Mouse (Mus musculus) inflammation-experienced regulatory T-cells (primary cell): ENCODE data around the gene Gm49403. TPM values are rescaled to one million over a fixed set of nuclear protein-coding genes. Genes with fewer than 3 reads are reported as not detected.

Experiments
- polyA plus RNA-seq, 2 experiments: library from polyadenylated mRNA; unstranded; fragments of 100-300 nt; shearing (Covaris generic); gene quantifications; one replicate each; pipeline ENCODE4 v1.2.1; 2017

Gm49403 gene
- polyA plus RNA-seq: not detected

GRCm38 (mm10) chr19:8883616-8884015 lies at the start of gene Gm49403, which contains the start of gene Lbhd1:
Gene Gm49403 (plus strand): TSS chr19:8883930.
Gene Lbhd1 (plus strand): TSS chr19:8883732.

DNA sequence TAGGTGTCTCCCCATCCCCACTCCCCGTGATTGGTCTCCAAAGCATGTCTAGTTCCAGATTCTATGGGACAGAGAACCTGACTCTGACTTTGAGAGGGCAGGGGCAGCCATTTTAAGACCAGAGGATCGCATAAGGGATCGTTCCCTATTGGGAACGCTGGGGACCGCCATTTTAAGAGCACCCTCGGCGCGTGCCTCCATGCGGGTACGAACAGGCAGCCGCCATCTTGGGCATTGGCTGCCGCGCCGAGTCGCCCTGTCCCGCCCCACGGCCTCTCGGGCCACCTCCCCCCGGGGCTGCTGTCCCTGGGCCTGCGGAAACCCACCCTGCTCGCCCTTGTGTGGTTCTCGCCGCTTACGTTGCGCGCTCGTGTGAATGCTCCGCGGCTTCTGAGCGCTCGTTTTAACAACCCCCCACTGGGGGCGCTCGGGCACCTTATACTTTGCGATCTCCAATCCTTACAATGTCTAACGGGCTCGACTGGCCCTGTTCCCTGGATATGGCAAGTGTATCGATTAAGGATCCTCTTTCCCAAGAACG lies 46.4 kb upstream of the Gm49403 start, which contains the start of gene Bscl2:
Bscl2 (plus strand) TSS at position 217 of the 541 bp plus-strand sequence.

GRCm38 (mm10) chr19:8839103-8839907 lies 44.4 kb upstream of the Gm49403 start, which contains the start of gene Gng3:
Gene Gng3 (minus strand): TSS chr19:8839194.

DNA sequence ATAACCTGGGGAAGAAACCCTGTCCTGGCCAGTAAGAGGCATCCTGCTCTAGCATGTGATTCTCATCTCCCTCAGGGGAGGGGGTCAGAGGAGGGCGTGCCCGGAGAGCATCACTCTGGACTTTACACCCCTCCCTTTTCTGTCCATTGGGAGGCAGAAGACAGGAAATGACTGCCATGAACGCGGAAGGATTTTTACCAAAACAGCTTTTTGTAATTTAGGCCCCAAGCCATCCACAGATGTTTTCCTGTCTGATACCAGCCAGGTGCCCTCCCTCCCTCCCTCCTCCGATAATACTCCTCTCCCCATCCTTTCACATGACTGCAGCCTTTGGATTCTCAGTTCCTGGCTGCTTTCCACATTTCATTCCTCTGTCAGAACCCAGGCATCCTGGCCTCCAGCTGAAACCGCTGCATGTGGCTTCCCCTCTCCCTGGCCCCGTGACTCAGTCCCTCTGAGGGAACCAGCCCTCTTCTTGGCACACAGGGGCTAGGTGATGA lies 33.3 kb upstream of the Gm49403 start, which contains the start of gene Lrrn4cl:
Lrrn4cl (plus strand) TSS at position 367 of the 500 bp plus-strand sequence.

DNA sequence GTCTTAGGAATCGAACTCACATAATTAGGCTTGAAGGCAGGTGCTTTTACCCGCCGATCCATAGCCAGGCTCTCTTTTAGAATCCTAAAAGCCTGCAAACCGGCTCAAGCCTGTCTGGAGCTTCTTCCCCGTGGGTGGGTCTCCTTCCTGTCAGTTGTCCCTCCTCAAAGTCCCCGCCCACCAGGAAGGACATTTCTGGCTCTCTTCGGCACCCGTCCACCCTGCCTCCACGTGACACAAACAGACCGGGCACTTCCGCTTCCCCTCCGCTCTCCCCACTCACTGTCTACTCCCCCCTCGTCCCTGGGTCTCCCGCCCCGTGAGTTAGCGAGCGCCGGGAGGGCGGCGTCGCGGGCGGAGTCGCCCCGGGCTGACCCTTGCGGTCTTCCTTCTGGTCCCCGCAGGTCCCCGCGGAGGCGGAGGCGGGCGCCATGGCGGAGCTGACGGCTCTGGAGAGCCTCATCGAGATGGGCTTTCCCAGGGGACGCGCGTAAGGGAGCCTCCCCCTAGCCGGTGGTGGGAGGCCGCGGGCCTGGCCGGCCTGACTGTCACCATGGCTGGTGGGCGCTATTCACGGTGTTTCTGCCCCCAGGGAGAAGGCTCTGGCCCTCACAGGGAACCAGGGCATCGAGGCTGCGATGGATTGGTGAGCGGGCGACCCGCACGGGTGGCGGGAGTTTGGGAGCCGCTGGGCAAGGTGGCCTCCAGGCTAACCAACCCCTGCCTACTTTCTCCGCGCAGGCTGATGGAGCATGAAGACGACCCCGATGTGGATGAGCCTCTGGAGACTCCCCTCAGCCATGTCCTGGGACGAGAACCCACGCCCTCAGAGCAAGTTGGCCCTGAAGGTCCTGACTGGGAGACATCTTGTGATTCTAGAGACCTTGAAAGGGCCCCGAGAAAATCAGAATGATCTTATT lies 12.2 kb upstream of the Gm49403 start, which contains the start of gene Ubxn1:
Ubxn1 (plus strand) TSS at position 230 of the 920 bp plus-strand sequence.

GRCm38 (mm10) chr19:8880311-8881033 lies 3.3 kb upstream of the Gm49403 start, which contains the start of gene Uqcc3:
Gene Uqcc3 (minus strand): TSS chr19:8880923.

GRCm38 (mm10) chr19:8888511-8889385 lies 5.0 kb downstream of the Gm49403 start, which contains the start of the genes 1810009A15Rik and Gm49416:
Gene 1810009A15Rik (plus strand): TSS chr19:8888853.
Gene Gm49416 (plus strand): TSS chr19:8888926.

GRCm38 (mm10) chr19:8892829-8893766 lies 9.4 kb downstream of the Gm49403 start, which contains the start of gene Ints5:
Gene Ints5 (plus strand): TSS chr19:8893005.

GRCm38 (mm10) chr19:8897865-8898495 lies 14.2 kb downstream of the Gm49403 start, which contains the start of gene Ganab:
Gene Ganab (plus strand): TSS chr19:8898071.

DNA sequence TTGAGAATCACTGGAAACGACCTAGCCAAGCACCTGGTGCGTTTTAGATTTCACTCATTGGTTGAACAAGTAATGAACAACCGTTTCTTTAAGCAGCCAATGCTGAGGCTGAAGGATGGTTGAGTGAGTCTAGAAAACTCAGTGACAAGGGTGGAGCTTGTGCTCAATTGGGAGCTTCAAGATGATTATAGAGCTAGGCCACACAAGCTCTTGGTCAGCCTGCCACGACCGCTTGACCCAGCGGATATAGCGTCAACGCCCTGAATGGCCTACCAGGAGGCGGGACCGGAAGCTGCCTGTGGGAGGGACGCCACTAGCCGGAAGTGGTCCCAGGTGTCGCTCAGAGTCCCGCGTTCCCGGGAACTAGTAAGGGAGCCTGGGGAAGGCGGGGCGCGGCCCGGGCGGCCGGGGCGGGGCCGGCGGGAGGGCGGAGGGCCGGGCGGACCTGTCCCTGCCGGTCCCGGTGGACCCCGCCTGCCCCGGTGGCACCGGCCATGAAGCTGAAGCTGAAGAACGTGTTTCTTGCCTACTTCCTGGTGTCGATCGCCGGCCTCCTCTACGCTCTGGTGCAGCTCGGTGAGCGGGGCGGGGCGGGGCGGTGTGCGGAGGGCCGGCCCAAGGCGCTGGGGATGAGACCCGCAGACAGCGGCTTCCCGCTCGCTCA lies 36.5 kb downstream of the Gm49403 start, which contains the start of gene B3gat3:
B3gat3 (plus strand) TSS at position 302 of the 664 bp plus-strand sequence.

GRCm38 (mm10) chr19:8929224-8930088 lies 45.7 kb downstream of the Gm49403 start, which contains the start of the genes Rom1 and Eml3:
Gene Rom1 (minus strand): TSS chr19:8929356.
Gene Eml3 (plus strand): TSS chr19:8929552.

Other genes starting within 250 kb of the Gm49403 start
- gene Chrm1, start 220.1 kb upstream of the Gm49403 start, polyA plus RNA-seq: under 1 TPM; 0.07 to 0.15 TPM
- gene Slc3a2, start 160.6 kb upstream of the Gm49403 start, polyA plus RNA-seq: 100 to 1,000 TPM; 155 to 158 TPM
- gene Wdr74, start 148.1 kb upstream of the Gm49403 start, polyA plus RNA-seq: 10 to 100 TPM; 67.5 to 85.9 TPM
- under 1 TPM in 1 of 2 experiments, not detected in 1; 0.60 TPM for gene 1700092M07Rik, start 143.2 kb upstream of the Gm49403 start, polyA plus RNA-seq
- 100 to 1,000 TPM; 143 to 155 TPM for gene Stx5a, start 142.5 kb upstream of the Gm49403 start, polyA plus RNA-seq
- 100 to 1,000 TPM; 255 to 317 TPM for gene Nxf1, start 126.9 kb upstream of the Gm49403 start, polyA plus RNA-seq
- 10 to 100 TPM; 88.2 to 88.6 TPM for gene Tmem223, start 112.9 kb upstream of the Gm49403 start, polyA plus RNA-seq
- 100 to 1,000 TPM; 159 to 171 TPM for gene Tmem179b, start 109.5 kb upstream of the Gm49403 start, polyA plus RNA-seq
- gene Taf6l, start 97.5 kb upstream of the Gm49403 start, polyA plus RNA-seq: 10 to 100 TPM; 13.3 to 16.6 TPM
- 100 to 1,000 TPM; 140 to 144 TPM for gene Polr2g, start 85.4 kb upstream of the Gm49403 start, polyA plus RNA-seq
- 1 to 10 TPM; 2.7 to 4.7 TPM for gene Zbtb3, start 81.4 kb upstream of the Gm49403 start, polyA plus RNA-seq
- gene Ttc9c, start 64.6 kb upstream of the Gm49403 start, polyA plus RNA-seq: 10 to 100 TPM; 41.8 to 55.6 TPM
- 10 to 100 TPM in 1 of 2 experiments, 1 to 10 TPM in 1; 8.6 to 15.5 TPM for gene Hnrnpul2, start 63.9 kb upstream of the Gm49403 start, polyA plus RNA-seq
- not detected for gene AC129217.1, start 54.2 kb upstream of the Gm49403 start, polyA plus RNA-seq
- gene Bscl2, start 46.5 kb upstream of the Gm49403 start, polyA plus RNA-seq: 10 to 100 TPM; 87.2 to 89.9 TPM
- under 1 TPM; 0.29 to 0.80 TPM for gene Gng3, start 44.7 kb upstream of the Gm49403 start, polyA plus RNA-seq
- gene Lrrn4cl, start 33.2 kb upstream of the Gm49403 start, polyA plus RNA-seq: 1 to 10 TPM in 1 of 2 experiments, not detected in 1; 1.2 TPM
- 100 to 1,000 TPM; 145 to 156 TPM for gene Ubxn1, start 12.4 kb upstream of the Gm49403 start, polyA plus RNA-seq
- gene Uqcc3, start 3.0 kb upstream of the Gm49403 start, polyA plus RNA-seq: 10 to 100 TPM; 71.1 to 77.2 TPM
- gene Lbhd1, start 198 bp upstream of the Gm49403 start, polyA plus RNA-seq: 100 to 1,000 TPM in 1 of 2 experiments, 10 to 100 TPM in 1; 99.3 to 105 TPM
- gene 1810009A15Rik, start 4.9 kb downstream of the Gm49403 start, polyA plus RNA-seq: 10 to 100 TPM; 39.7 to 55.4 TPM
- gene Gm49416, start 5.0 kb downstream of the Gm49403 start, polyA plus RNA-seq: not detected
- 10 to 100 TPM; 35.8 to 44.9 TPM for gene Ints5, start 9.1 kb downstream of the Gm49403 start, polyA plus RNA-seq
- gene Ganab, start 14.1 kb downstream of the Gm49403 start, polyA plus RNA-seq: 100 to 1,000 TPM; 108 to 118 TPM
- gene B3gat3, start 36.4 kb downstream of the Gm49403 start, polyA plus RNA-seq: 10 to 100 TPM; 52.1 to 63.5 TPM
- 10 to 100 TPM; 10.2 to 16.3 TPM for gene Rom1, start 45.4 kb downstream of the Gm49403 start, polyA plus RNA-seq
- gene Eml3, start 45.6 kb downstream of the Gm49403 start, polyA plus RNA-seq: 100 to 1,000 TPM in 1 of 2 experiments, 10 to 100 TPM in 1; 77.4 to 100 TPM
- gene Mta2, start 57.9 kb downstream of the Gm49403 start, polyA plus RNA-seq: 100 to 1,000 TPM; 231 to 276 TPM
- 10 to 100 TPM; 37.6 to 40.5 TPM for gene Tut1, start 69.9 kb downstream of the Gm49403 start, polyA plus RNA-seq
- 100 to 1,000 TPM; 264 to 300 TPM for gene Eef1g, start 83.1 kb downstream of the Gm49403 start, polyA plus RNA-seq
- gene Ahnak, start 105.4 kb downstream of the Gm49403 start, polyA plus RNA-seq: 10 to 100 TPM; 58.4 to 93.3 TPM
- gene Scgb1a1, start 204.0 kb downstream of the Gm49403 start, polyA plus RNA-seq: not detected